Mouse (Mus musculus): ENCODE results near the gene Ptpro.

Ptpro gene

GRCm38 (mm10) chr6:137294973-137295820 is 43.1 kb downstream of the Ptpro start:
- DNase-seq (ENCODE audit: low spot score in 2 of 2) = no peak

GRCm38 (mm10) chr6:137302561-137302960 is 50.4 kb downstream of the Ptpro start:
- no peak for DNase-seq (ENCODE audit: low spot score in 2 of 2)

GRCm38 (mm10) chr6:137303824-137304223 is 51.7 kb downstream of the Ptpro start:
- DNase-seq (ENCODE audit: low spot score in 2 of 2) = no peak

GRCm38 (mm10) chr6:137315265-137315664 is 63.1 kb downstream of the Ptpro start:
- no peak for DNase-seq (ENCODE audit: low spot score in 2 of 2)

GRCm38 (mm10) chr6:137316358-137316757 is 64.2 kb downstream of the Ptpro start:
- no peak for DNase-seq (ENCODE audit: low spot score in 2 of 2)

- no peak for DNase-seq (ENCODE audit: low spot score in 2 of 2)
These were observed 65.4 kb downstream of the Ptpro start for GRCm38 (mm10) chr6:137317509-137317908.

- DNase-seq (ENCODE audit: low spot score in 2 of 2) = no peak
These were observed 66.2 kb downstream of the Ptpro start for GRCm38 (mm10) chr6:137318242-137318861.

GRCm38 (mm10) chr6:137319658-137320057 is 67.5 kb downstream of the Ptpro start:
- no peak for DNase-seq (ENCODE audit: low spot score in 2 of 2)

- DNase-seq (ENCODE audit: low spot score in 2 of 2) = no peak
These were observed 75.6 kb downstream of the Ptpro start for GRCm38 (mm10) chr6:137327718-137328117.

GRCm38 (mm10) chr6:137328228-137328627 is 76.1 kb downstream of the Ptpro start:
- no peak for DNase-seq (ENCODE audit: low spot score in 2 of 2)

- DNase-seq (ENCODE audit: low spot score in 2 of 2) = no peak
These were observed 78.7 kb downstream of the Ptpro start for GRCm38 (mm10) chr6:137330782-137331181.

GRCm38 (mm10) chr6:137331826-137332225 is 79.7 kb downstream of the Ptpro start:
- no peak for DNase-seq (ENCODE audit: low spot score in 2 of 2)

- no peak for DNase-seq (ENCODE audit: low spot score in 2 of 2)
These were observed 87.0 kb downstream of the Ptpro start for GRCm38 (mm10) chr6:137339071-137339470.

- no peak for DNase-seq (ENCODE audit: low spot score in 2 of 2)
These were observed 91.7 kb downstream of the Ptpro start for GRCm38 (mm10) chr6:137343688-137344441.

- no peak for DNase-seq (ENCODE audit: low spot score in 2 of 2)
These were observed 108.0 kb downstream of the Ptpro start for GRCm38 (mm10) chr6:137360166-137360565.

GRCm38 (mm10) chr6:137362216-137362615 is 110.1 kb downstream of the Ptpro start:
- no peak for DNase-seq (ENCODE audit: low spot score in 2 of 2)

GRCm38 (mm10) chr6:137364681-137365080 is 112.6 kb downstream of the Ptpro start:
- DNase-seq (ENCODE audit: low spot score in 2 of 2) = no peak

GRCm38 (mm10) chr6:137365637-137366036 is 113.5 kb downstream of the Ptpro start:
- DNase-seq (ENCODE audit: low spot score in 2 of 2) = no peak

- DNase-seq (ENCODE audit: low spot score in 2 of 2) = no peak
These were observed 118.6 kb downstream of the Ptpro start for GRCm38 (mm10) chr6:137370745-137371144.

- no peak for DNase-seq (ENCODE audit: low spot score in 2 of 2)
These were observed 119.3 kb downstream of the Ptpro start for GRCm38 (mm10) chr6:137371455-137371854.

GRCm38 (mm10) chr6:137373920-137374319 is 121.8 kb downstream of the Ptpro start:
- DNase-seq (ENCODE audit: low spot score in 2 of 2) = no peak

GRCm38 (mm10) chr6:137382546-137382945 is 130.4 kb downstream of the Ptpro start:
- no peak for DNase-seq (ENCODE audit: low spot score in 2 of 2)

Measured in thymus, postnatal 10 days (tissue).